Mouse (Mus musculus) heart, adult 8-10 months (tissue): ENCODE data around the gene Sparc. TPM values are rescaled to one million over a fixed set of nuclear protein-coding genes. Genes with fewer than 3 reads are reported as not detected.
"Not testable (repeated sequence)": the region's sequence is repeated elsewhere in the genome, so short reads cannot be mapped to it uniquely, and the experiment has no call there.

Experiments used
- DNase-seq: peaks from one replicate; pipeline ENCODE4 v3.0.0; 2022; ENCODE audit warnings: low spot score
- total RNA-seq, 4 experiments: library from RNA; stranded (reverse); gene quantifications; 2 replicates each; pipeline ENCODE4 v1.2.4; 2022

The Sparc gene
- total RNA-seq, 4 experiments from 2014 or later: 202 to 357 (median 299) TPM

DNA sequence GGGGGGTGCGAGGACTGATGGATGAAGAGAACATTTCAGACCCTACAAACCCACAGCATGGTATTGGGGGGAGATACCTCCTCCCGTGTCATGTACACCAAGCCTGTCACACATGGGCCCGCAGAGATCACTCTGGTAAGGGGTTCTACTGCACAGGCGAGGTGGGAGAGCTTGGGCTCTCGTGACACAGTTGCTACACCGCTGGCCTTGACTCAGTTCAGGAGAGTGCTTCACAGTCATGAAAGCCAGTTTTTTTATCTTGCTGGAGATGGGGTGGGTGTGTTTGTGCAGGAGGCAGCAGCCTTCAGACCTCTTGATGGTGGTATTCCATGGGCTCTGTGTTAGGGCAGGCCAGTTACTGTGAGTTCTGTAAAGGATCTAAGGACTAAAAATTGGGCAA, 13.1 kb upstream of the Sparc start:
- DNase-seq: no peak

DNA sequence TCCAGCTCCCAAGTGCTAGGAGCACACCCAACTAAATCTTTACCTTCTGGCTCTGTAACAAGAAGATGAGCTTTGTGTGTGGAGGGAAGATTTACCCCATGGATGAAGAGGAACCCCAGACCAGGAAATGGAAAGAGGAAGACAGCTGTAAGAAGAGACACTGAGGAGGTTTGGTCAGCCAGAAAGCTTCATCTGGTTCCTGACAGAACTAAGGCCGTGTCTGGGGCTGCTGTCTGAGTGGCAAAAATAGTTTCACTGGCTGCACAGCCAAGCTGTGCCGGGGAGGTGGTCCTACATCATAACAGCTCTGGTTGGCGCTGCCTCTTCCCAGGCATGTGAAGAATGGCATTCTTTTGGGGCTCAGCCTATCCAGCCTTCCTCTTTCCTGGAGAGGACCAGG, 10.0 kb upstream of the Sparc start:
- no peak for DNase-seq

DNA sequence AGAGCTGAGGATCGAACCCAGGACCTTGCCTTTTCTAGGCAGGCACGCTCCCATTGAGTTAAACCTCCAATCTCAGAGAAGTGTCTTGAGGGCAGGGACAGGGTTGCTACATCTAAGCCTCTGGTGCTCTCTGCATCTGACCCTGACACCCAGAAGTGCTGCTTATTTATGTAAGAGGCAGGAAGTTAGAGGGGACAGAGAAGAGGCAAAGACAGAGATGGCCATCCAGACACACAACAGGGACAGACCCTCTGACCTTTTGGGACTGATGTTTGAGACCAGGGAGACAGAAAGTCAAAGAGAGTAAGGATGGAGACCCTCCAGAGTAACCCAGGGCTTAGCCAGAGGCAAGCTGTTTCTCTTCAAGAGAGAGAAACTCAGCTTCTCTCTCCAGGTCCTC, 7.0 kb upstream of the Sparc start:
- DNase-seq: no peak

DNA sequence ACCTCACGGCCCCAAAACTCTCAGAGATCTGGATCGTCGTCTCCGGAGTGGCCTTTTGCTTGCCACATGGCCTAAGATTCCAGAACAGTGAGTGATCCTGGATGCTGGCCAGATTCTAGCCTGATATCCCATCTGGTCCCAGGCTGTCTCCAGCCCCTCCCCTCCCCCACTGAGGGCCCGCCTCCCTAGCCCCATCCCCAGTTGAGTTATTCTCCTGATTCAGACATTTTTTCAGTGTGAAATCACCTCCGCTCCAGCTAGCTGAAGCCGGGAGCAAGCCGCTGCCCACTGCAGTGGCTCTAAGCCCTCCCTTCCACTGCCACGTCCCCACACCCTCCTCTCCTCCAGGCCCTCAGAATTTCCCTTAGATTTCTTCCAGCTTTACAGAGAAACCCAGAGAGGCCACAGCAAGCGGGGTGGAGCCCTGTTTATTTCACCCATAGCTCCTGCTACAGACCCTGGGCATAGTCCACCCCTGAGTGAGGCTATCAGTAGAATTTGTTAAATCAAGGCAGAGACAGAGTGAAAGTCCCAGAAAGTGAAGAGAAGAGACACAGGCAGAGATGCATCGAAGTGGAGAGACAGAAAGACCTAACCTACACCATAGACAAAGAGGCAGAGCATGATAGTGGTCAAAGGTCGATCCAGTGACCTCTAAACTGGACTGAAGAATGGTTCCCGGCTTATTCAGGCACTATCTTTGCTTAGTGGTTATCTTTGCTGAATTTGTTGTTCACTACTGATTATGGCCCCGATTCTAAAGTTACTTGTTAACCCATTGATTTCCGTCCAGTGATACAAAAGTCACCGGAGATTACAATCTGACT, 5.4 kb upstream of the Sparc start:
- DNase-seq: peak; percentile 88

DNA sequence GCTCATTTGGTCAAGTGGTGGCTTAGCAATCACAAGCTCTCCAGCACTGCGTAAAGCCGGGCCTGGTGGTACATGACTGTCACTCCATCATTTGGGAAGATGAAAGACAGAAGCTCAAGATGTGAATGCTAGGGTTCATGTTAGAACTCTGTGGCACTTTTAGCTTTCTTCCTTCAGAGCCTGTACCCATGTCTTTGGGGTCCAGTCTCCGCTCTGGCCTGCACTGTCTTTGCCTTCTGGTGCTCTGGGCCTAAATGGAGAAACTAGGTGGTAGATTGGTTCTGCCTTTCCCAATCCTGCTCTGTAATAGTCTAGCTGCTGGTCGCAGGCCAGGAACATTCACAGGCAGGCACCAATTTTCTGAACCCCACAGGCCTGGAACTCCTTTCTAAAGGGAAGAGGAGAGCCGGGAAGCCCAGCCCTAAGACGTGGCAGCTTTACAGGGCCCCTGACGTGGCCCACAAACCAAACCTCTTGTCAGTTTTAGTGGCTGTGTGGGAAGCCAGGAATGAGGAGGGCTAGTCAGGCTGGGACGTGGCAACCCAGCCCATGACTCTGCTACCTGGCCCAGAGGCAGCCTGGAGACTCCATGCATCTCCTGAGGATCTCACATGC, 1.9 kb upstream of the Sparc start:
- DNase-seq: no peak

DNA sequence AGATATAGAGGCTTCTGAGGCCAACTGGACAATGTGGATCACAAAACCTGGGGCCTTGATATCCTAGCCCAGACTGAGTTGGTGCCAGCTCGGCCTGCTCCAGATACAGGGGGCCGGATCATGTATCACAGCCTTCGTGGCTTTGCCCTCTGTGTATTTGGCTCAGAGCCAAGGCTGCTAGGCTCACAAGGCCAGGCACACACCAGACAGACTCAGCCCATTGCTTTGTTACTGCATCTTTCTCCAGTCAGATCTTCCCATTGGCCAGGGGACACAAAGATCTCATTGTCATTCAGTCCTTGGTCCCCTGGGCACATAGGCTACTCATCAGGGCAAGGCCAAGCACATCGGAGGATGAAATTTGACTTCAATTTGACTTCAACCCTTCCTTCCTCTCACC, 773 bp upstream of the Sparc start:
- no peak for DNase-seq

DNA sequence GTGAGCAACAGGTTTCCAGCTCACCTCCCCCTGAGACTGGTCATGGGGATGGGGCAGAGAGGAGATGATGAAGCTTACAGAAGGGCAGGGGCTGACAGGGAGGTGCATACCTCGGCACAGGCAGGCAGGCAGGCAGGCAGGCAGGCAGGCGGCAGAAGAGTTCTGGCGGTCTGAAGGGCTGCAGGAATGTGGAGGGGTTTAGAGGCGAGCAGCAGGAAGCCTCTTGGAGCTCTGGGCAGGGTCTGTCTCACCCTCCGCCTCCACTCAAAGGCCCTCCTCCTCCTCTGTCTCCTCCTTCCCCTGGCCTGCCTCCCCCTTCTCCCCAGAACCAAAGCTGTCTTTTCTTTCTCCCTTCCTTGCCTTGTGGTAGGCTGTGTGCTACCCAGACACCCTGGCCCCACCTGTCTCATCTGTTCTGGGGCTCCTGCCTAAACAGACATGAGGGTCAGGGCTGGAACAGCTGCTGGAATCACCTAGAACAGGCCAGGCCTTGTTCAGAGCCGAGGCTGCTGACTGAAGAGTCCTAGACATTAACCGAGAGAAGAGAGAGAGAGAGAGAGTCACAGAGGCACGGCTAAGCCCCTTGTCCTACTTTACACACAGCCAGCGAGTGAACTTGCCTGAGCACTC, 3.2 kb downstream of the Sparc start:
- peak; percentile 81 for DNase-seq

DNA sequence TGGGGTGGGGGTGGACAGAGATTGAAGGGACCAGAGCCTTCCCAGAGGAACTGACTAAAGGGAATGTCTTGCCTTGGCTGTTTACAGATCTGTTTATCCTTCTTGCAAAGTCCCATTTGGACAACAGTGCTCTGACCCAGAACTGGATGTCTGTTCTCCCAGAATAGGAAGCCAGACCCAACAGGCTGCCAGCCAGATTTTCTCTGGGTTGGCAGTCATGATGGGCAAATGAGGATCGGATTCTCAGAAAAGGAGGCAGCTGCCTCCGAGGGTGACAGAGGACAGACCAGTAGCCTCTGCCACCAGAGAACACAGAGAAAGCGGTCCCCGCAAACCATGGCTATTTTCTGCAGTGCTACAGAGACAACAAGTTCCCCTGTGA, 3.7 kb downstream of the Sparc start:
- DNase-seq: no peak

DNA sequence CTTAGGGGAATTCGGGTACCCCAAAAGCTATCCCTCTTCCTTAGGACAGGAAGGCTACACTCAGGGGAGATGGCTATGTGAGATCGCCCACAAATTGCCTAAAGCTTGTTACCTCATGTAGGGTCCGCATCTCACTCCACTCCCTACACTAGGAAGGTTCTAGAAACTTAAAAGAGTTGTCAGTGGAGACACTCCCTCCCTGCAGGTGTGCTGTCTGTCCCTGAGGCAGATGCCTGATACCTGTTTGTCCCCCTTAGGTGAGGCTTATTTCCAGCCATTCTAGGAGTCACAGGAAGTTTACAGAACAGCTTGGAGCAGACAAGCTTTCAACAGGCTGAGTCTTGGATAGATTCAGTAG, 4.3 kb downstream of the Sparc start:
- no peak for DNase-seq

DNA sequence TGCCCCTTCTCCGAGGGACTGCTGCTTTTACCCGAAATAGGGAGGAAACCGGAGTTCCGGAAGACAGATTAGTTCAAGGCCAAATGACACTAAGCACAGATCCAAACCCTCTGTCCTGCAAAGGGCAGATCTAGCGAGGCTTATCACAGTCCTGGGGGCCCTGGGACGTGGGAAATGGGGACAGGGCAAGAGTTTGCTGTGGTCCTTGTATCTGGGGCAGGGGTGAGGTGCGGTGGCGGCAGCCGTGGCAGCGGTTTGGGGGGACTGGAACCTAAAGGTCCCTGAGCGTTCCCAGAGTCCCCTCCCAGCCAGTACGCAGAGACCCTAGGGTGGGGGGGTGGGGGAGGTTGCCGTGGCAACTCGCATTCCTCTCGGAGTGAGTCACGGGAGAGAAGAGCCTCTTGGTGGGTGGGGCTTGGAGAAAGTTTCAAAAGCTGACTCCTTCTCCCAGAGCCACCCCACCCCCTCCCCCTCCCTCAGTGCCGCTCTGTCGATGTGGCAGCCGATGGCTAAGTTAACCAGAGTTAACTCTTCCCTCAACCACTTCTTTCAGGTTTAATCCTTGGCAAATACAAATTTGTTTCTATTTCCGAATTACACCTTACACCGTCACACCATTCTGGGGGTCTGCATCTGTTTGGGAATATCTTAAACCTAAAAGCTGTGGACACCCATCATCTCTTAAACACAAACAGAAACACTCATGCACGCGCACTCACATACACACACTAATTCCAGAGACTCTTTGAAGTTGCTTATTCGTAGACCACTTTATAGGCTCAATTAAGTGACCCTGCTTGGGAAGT, 4.9 kb downstream of the Sparc start:
- DNase-seq: peak; percentile 71

DNA sequence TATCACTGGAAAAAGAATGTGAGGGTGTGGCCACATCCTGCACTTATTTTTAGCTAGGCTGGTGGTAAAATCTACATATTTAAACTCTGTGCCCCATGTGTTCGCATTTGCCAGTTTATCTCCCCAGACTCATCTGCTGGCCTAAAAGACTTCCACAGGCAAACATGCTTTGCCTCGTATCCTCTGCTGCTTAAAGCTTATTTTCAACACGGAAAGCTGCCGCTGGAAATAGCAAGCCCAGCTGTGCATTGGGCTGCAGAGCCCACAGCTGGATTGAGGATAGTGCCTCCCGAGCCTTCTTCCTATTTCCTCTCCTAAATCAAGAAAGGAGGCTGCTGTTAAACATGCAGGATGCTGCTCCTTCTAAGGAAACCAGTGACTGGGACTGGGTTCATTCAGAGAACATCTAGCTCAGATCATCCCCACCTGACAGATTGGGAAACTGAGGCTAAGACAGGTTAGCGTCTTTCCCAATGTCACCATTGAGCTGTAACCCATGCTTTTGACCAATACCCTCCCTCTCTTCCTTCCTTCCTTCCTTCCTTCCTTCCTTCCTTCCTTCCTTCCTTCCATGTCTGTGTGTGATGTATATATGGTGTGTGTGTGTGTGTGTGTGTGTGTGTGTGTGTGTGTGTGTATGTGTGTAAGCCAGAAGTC, 6.2 kb downstream of the Sparc start:
- no peak for DNase-seq

DNA sequence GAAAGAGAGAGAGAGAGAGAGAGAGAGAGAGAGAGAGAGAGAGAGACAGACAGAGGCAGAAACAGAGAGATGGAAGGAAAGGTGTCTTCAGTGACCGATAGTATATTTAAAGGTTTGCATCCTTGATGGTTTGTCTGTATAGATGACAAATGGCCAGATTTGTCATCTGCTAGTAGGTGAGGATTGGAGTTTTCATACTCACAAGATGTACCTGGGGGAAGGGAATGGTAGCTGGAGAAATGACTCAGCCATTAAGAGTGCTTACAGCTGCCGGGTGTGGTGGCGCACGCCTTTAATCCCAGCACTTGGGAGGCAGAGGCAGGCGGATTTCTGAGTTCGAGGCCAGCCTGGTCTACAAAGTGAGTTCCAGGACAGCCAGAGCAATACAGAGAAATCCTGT, 7.3 kb downstream of the Sparc start:
- not testable (repeated sequence) for DNase-seq

DNA sequence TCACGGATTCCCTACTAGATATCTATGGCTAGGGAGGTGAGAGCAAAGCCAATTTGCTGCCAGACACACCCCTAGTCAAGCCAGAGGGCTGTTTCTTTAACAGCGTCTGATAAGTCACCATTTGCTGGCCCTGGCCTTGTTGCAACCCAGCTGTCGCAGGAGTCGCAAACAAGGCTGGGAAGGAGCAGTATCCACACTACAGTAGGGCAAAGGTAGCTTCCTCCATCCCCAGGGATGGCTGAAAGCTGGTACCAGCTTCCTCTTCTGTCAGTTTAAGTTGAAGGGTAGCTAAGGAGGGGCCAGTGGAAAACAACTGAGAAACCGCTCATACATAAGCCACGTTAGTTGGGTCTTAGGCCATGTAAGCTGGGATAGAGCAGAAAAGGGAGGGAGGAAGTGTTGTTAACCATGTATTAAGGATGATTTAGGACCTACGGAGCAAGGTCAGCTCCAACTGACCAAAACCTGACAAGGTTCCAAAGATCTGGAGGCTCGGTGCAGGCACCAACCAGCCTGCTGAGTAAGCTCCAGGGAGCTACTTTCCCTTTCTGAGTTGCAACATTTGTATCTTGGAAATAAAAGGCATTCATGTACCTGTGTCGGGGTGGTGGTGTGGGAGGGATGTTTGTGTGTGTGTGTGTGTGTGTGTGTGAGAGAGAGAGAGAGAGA, 7.8 kb downstream of the Sparc start:
- no peak for DNase-seq

DNA sequence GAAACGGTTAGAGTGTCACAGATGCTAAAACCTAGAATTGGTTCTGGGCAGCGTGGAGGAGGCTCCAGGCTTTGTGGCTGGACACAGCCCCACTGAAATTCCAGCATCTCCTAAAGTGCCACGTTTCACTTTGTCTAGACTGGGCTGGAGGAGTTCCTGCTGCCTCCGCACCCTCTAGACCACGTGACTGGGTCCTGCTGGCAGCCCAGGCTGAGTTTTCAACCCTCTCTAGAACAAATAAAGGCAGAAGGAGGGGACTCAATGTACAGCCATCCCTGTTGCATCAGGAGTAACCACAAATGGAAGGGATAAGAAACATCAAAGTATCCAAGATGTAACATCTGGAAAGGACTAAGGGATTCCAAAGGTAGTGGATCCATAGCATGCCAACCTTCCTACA, 8.7 kb downstream of the Sparc start:
- DNase-seq: peak; percentile 67

DNA sequence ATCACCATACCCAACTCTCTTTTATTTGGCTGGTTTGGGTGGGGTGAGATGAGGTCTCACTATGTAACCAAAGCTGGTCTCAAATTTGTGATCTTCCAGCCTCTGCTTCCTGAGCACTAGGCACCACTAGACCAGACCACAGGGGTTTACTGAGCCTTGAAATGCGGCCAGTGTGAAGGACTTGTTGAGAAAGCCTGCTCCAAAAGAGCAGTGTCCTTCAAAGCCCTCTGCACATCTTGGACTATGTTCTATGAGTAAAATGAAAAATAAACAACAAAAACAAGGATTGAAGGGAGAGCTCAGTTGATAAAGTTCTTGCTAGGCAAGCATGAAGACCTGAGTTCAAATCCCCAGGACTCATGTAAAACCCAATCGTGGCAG, 9.6 kb downstream of the Sparc start:
- DNase-seq: no peak

DNA sequence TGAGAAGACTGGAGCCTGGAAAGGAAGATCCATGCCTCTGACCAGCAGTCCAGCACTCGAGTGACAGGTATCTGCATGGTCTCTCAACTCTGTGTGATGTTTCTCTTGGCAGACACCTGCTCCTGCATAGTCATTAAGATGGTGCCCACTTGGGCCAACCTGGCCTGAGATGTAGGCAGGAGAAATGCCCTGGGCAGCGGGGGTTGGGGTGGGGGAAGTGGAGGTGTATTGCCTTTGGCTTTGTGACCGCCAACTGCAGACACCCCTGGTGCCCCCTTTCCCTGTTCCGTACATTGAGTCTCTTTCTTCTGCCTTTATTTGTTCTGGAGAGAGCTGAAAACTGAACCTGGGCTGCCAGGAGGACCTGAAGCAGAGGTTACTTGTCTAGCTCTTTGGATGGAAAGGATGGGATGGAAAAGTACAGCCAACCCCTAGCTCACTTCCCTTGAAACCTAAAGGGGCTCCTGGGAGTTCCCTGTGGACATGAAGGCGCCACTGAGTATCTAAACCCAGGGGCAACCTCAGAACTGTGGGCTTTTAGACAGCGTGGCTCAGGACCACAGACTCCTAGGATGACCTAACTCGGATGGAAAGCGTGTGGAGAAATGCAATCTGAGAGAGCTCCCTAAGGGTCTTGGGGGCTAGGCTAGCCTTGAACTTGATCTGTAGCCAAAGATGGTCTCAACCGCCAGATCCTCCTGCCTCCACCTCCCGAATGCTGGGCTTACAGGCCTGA, 10.1 kb downstream of the Sparc start:
- DNase-seq: no peak

DNA sequence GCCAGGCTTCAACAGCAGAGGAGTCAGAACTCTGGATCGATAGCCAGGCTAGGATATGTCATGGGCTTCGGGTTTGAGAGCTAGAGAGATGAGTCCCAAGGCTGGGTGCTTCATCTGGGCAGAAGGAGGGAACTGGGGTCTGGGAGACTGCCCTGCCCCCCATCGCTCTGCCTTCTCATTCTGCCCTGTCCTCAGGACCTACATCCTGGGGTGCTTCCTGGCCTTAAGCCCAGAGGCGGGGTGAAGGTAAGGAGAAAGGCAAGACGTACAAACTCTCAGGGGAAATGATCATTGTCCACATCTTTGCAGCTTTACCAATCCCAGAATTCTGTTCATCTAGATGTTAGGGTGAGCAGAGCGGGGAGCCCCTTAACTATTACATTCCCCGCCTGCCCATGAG, 10.9 kb downstream of the Sparc start:
- no peak for DNase-seq

DNA sequence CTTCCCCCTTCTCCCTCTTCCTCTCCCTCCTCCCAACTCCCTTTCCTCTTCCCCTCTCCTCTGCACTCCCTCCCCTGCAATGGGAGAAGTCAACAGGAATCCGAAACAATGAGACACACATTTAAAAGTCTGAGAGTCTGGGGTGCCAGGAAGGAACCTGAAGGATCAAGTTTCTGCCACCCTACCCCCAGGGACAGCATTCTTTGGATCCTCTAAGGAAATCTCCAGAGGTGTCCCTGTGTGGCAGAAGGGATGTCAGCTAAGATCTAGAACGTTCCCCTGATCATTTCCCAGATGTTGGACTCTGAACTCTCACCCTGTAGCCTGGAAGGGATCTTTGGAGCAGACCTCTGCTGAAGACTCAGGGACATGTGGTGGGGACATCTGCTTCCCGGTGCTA, 12.5 kb downstream of the Sparc start:
- no peak for DNase-seq

DNA sequence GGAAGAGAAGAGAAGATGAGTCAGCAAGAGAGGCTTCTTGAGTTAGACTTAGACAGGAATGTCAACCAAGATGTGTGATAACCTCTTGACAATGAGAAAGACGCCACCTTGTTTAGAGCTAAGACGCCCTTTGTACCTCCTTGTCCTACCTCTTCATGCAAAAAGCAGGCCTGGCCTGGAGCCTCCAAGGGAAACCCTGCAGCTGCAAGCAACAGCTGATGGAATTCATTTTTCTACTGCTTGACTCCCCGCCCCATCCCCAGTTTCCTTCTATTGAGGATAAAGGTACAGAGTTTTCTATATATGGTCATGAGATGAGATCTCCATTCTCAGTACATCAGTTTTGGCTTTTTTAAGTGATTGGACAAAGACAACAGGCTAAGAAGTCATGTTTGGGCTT, 13.0 kb downstream of the Sparc start:
- DNase-seq: no peak

DNA sequence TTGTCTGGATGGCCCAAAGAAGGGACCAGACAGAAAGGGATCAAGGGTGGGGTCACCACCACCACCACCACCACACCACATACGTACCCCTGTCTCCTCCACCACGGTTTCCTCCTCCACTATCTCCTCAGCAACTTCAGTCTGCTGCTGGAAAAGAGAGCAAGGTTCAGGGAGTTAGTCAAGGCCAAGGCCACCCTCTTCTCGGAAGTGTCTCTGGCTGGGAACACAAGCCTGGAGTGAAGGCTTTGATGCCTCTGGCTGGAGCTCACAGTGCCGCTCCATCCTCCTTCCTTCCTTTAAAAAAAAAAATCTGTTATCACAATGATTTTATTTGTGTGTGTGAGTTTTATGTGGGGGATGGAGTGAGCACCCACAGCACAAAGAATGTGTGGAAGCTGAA, 15.8 kb downstream of the Sparc start:
- no peak for DNase-seq
